Comparison of ENCODE assay signal across 16 mouse cellular contexts in genomic region chr1:38410457-38410856, GRCm38 (mm10).
DNase-seq lines count a peak whose midpoint lies in the region; ATAC-seq lines count a peak whose summit lies in the region.
"Had no signal": no experiment of that assay in that cellular context is flagged by ENCODE, and none has a peak within 500 bp of the region (broad histone marks: within the 10 kb centered on the region; RNA-seq: fewer than 3 reads in every experiment).

No protein-coding gene starts in this region.

- no peak overlapping the region for H3K4me2 ChIP-seq in embryonic facial prominence, embryonic 13.5 days
- H3K4me2 ChIP-seq in hindbrain, embryonic 12.5 days (replicated peaks) = no peak overlapping the region
- H3K4me2 ChIP-seq in neural tube, embryonic 14.5 days (ENCODE audit: low read depth, low read length) = no peak overlapping the region
- H3K4me2 ChIP-seq: heart, embryonic 13.5 days; limb, embryonic 12.5 days had no signal

- H3K4me3 ChIP-seq in embryonic facial prominence, embryonic 13.5 days = no peak overlapping the region
- H3K4me3 ChIP-seq in hindbrain, embryonic 12.5 days = no peak overlapping the region
- no peak overlapping the region for H3K4me3 ChIP-seq in neural tube, embryonic 14.5 days (ENCODE audit: low read depth, low read length)
- H3K4me3 ChIP-seq: heart, embryonic 13.5 days; limb, embryonic 12.5 days had no signal

- no peaks in the 10 kb centered on the region for H3K36me3 ChIP-seq in embryonic facial prominence, embryonic 13.5 days
- no peaks in the 10 kb centered on the region for H3K36me3 ChIP-seq in hindbrain, embryonic 12.5 days
- no peaks in the 10 kb centered on the region for H3K36me3 ChIP-seq in neural tube, embryonic 14.5 days (ENCODE audit: control insufficient read depth, insufficient read depth, low read length)
- H3K36me3 ChIP-seq: heart, embryonic 13.5 days had no signal

- H3K9me3 ChIP-seq in embryonic facial prominence, embryonic 13.5 days = no peaks in the 10 kb centered on the region
- no peaks in the 10 kb centered on the region for H3K9me3 ChIP-seq in hindbrain, embryonic 12.5 days (replicated peaks)
- no peaks in the 10 kb centered on the region for H3K9me3 ChIP-seq in neural tube, embryonic 14.5 days (ENCODE audit: control insufficient read depth, low read length)
- H3K9me3 ChIP-seq: heart, embryonic 13.5 days; limb, embryonic 12.5 days had no signal

- DNase-seq in layer of hippocampus, adult 9-11 months = peak; percentile 22
- no peak for DNase-seq in layer of hippocampus, adult 8-10 months (ENCODE audit: low spot score in 2 of 2)
- no peak for DNase-seq in lung, postnatal 14 days
- no peak for DNase-seq in kidney, adult 9 months
- DNase-seq in urinary bladder, postnatal 14 days (ENCODE audit: low spot score) = no peak
- DNase-seq: embryo, embryonic 11 days; spleen, adult 18-20 months; thymus, adult 2 months had no signal

- H3K27me3 ChIP-seq in embryonic facial prominence, embryonic 13.5 days = no peaks in the 10 kb centered on the region
- H3K27me3 ChIP-seq in hindbrain, embryonic 12.5 days = no peaks in the 10 kb centered on the region
- H3K27me3 ChIP-seq in neural tube, embryonic 14.5 days (ENCODE audit: control insufficient read depth, insufficient read depth, low read length) = no peaks in the 10 kb centered on the region
- H3K27me3 ChIP-seq: CH12.LX; heart, embryonic 13.5 days; limb, embryonic 12.5 days had no signal

- no peak overlapping the region for H3K9ac ChIP-seq in embryonic facial prominence, embryonic 13.5 days
- H3K9ac ChIP-seq in hindbrain, embryonic 12.5 days = no peak overlapping the region; the same call in 1 of the 2 replicates
- H3K9ac ChIP-seq in neural tube, embryonic 14.5 days (replicated peaks; ENCODE audit: low read depth, low read length) = no peak overlapping the region
- H3K9ac ChIP-seq: heart, embryonic 13.5 days; limb, embryonic 12.5 days had no signal

- WGBS in embryonic facial prominence, embryonic 13.5 days = 20% methylated on average over 4 of the region's 4 CpGs
- 16% methylated on average over 4 of the region's 4 CpGs for WGBS in hindbrain, embryonic 12.5 days
- 8% methylated on average over 4 of the region's 4 CpGs for WGBS in neural tube, embryonic 14.5 days

- peaks cover 10% of the 10 kb centered on the region for H3K4me1 ChIP-seq in embryonic facial prominence, embryonic 13.5 days
- peaks cover 14% of the 10 kb centered on the region for H3K4me1 ChIP-seq in hindbrain, embryonic 12.5 days
- peaks cover 21% of the 10 kb centered on the region for H3K4me1 ChIP-seq in neural tube, embryonic 14.5 days (ENCODE audit: control insufficient read depth, insufficient read depth, low read length)

- ATAC-seq in embryonic facial prominence, embryonic 13.5 days (ENCODE audit: insufficient number of reproducible peaks, insufficient read depth, low FRiP score, low TSS enrichment, low read depth) = no peak
- ATAC-seq in hindbrain, embryonic 12.5 days (ENCODE audit: low FRiP score) = peak; percentile 63
- ATAC-seq in neural tube, embryonic 14.5 days (ENCODE audit: low read depth) = peak; percentile 68
- ATAC-seq: intestine, embryonic 16.5 days; lung, postnatal 0 days had no signal

- 0 out of 2 replicates have a peak overlapping the region, but pooled peaks have one; percentile 52 for H3K27ac ChIP-seq in embryonic facial prominence, embryonic 13.5 days
- H3K27ac ChIP-seq in hindbrain, embryonic 12.5 days = peak overlapping the region; percentile 57
- H3K27ac ChIP-seq in neural tube, embryonic 14.5 days (ENCODE audit: low read depth, low read length) = peak overlapping the region; percentile 55
- H3K27ac ChIP-seq: heart, embryonic 13.5 days; limb, embryonic 12.5 days had no signal
